In the genomic region with DNA sequence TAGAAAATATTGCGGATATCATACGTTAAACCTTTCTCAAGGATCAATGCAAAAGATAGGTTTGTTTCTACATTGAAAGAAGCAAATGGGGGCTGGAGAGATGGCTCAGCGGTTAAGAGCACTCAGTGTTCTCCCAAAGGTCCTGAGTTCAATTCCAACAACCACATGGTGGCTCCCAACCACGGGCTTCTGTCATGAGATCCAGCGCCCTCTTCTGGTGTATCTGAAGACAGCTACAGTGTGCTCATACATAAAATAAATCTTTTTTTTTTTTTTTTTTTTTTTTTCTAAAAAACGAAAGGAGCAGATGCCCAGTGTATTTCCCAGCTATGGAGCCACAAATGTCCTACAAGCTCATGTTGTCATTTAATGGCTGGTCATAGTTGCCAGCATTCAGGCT, we compare ENCODE assay signal across 13 mouse cellular contexts. TPM values are rescaled to one million over a fixed set of nuclear protein-coding genes. Genes with fewer than 3 reads are reported as not detected.
A peak's percentile ranks its signal among the peaks of the same experiment; 100 is the strongest.
DNase-seq lines count a peak whose midpoint lies in the region; ATAC-seq and TF ChIP-seq lines count a peak whose summit lies in the region.
"Had no signal": no experiment of that assay in that cellular context is flagged by ENCODE, and none has a peak within 500 bp of the region (broad histone marks: within the 10 kb centered on the region; RNA-seq: fewer than 3 reads in every experiment).

No protein-coding gene starts in this region.

- no peaks in the 10 kb centered on the region for H3K9me3 ChIP-seq in forebrain, embryonic 14.5 days (replicated peaks; ENCODE audit: control insufficient read depth, low read length)
- no peaks in the 10 kb centered on the region for H3K9me3 ChIP-seq in forebrain, embryonic 15.5 days
- no peaks in the 10 kb centered on the region for H3K9me3 ChIP-seq in lung, postnatal 0 days (ENCODE audit: low read length)
- H3K9me3 ChIP-seq: embryonic facial prominence, embryonic 13.5 days; neural tube, embryonic 13.5 days had no signal

- H3K4me1 ChIP-seq in forebrain, embryonic 14.5 days (ENCODE audit: control insufficient read depth, insufficient read depth, low read length): no peaks in the 10 kb centered on the region
- no peaks in the 10 kb centered on the region for H3K4me1 ChIP-seq in forebrain, embryonic 15.5 days
- no peaks in the 10 kb centered on the region for H3K4me1 ChIP-seq in lung, postnatal 0 days (ENCODE audit: insufficient read depth, low read depth, low read length)
- no peaks in the 10 kb centered on the region for H3K4me1 ChIP-seq in bone marrow, adult 2 months (ENCODE audit: control insufficient read depth, insufficient read depth, low read length)
- H3K4me1 ChIP-seq: embryonic facial prominence, embryonic 13.5 days; neural tube, embryonic 13.5 days had no signal

- TF ChIP-seq CTCF in lung, postnatal 0 days (IDR thresholded peaks at IDR 0.05): peak; percentile 45
- TF ChIP-seq CTCF in bone marrow, adult 2 months (IDR thresholded peaks at IDR 0.05; ENCODE audit: control insufficient read depth, insufficient read depth, low read length): peak; percentile 30

- H3K27me3 ChIP-seq in forebrain, embryonic 14.5 days (replicated peaks; ENCODE audit: control insufficient read depth, insufficient read depth, low read length): no peaks in the 10 kb centered on the region
- H3K27me3 ChIP-seq in forebrain, embryonic 15.5 days: no peaks in the 10 kb centered on the region
- no peaks in the 10 kb centered on the region for H3K27me3 ChIP-seq in lung, postnatal 0 days (replicated peaks; ENCODE audit: insufficient read depth, low read length)
- H3K27me3 ChIP-seq: embryonic facial prominence, embryonic 13.5 days; neural tube, embryonic 13.5 days had no signal

- peaks cover 58% of the 10 kb centered on the region for H3K36me3 ChIP-seq in forebrain, embryonic 14.5 days (ENCODE audit: control insufficient read depth, insufficient read depth, low read length)
- H3K36me3 ChIP-seq in forebrain, embryonic 15.5 days: peaks cover 68% of the 10 kb centered on the region
- peaks cover 24% of the 10 kb centered on the region; the same call in 1 of the 2 replicates for H3K36me3 ChIP-seq in lung, postnatal 0 days (ENCODE audit: insufficient read depth, low read length)

- DNase-seq in forebrain, embryonic 14.5 days (ENCODE audit: low spot score): peak; percentile 32
- no peak for DNase-seq in lung, postnatal 0 days (ENCODE audit: low spot score)
- DNase-seq in lung, postnatal 10 days: no peak
- peak; percentile 25 for DNase-seq in mesoderm, embryonic 11.5 days (ENCODE audit: low read depth, low spot score)
- DNase-seq in cerebellum, adult 8-10 months: no peak
- DNase-seq in left cerebral cortex, postnatal 36 days (ENCODE audit: low spot score in 2 of 2): no peak
- DNase-seq: adrenal gland, postnatal 36 days had no signal

- WGBS in forebrain, embryonic 14.5 days: 72% methylated on average over 6 of the region's 6 CpGs
- WGBS in forebrain, embryonic 15.5 days: 73% methylated on average over 6 of the region's 6 CpGs
- WGBS in lung, postnatal 0 days: 66% methylated on average over 6 of the region's 6 CpGs
- WGBS in bone marrow, adult 2 months: 54% methylated on average over 6 of the region's 6 CpGs

- H3K4me2 ChIP-seq in forebrain, embryonic 14.5 days (ENCODE audit: low read length): no peak overlapping the region
- H3K4me2 ChIP-seq in forebrain, embryonic 15.5 days (replicated peaks): no peak overlapping the region
- H3K4me2 ChIP-seq in lung, postnatal 0 days (replicated peaks; ENCODE audit: low read depth, low read length): no peak overlapping the region
- H3K4me2 ChIP-seq: embryonic facial prominence, embryonic 13.5 days; neural tube, embryonic 13.5 days had no signal

- intact Hi-C loops in left cerebral cortex, postnatal 36 days (cut with DNase I): loop anchor here (5.0 kb wide), 1 partner anchor 193 kb away; no protein-coding TSS in a partner anchor

- H3K27ac ChIP-seq in forebrain, embryonic 14.5 days (ENCODE audit: low read depth, low read length): no peak overlapping the region
- no peak overlapping the region for H3K27ac ChIP-seq in forebrain, embryonic 15.5 days (replicated peaks)
- H3K27ac ChIP-seq in lung, postnatal 0 days (ENCODE audit: low read length): no peak overlapping the region
- no peak overlapping the region for H3K27ac ChIP-seq in bone marrow, adult 2 months (ENCODE audit: control insufficient read depth, insufficient read depth, low read depth, low read length, poor library complexity)
- H3K27ac ChIP-seq: embryonic facial prominence, embryonic 13.5 days; neural tube, embryonic 13.5 days had no signal

- no peak overlapping the region for H3K9ac ChIP-seq in forebrain, embryonic 14.5 days (ENCODE audit: low read length)
- no peak overlapping the region for H3K9ac ChIP-seq in forebrain, embryonic 15.5 days (replicated peaks)
- H3K9ac ChIP-seq in lung, postnatal 0 days (replicated peaks; ENCODE audit: low read depth): no peak overlapping the region
- H3K9ac ChIP-seq: embryonic facial prominence, embryonic 13.5 days; neural tube, embryonic 13.5 days had no signal

- TF ChIP-seq POLR2A in bone marrow, adult 2 months (IDR thresholded peaks at IDR 0.05; ENCODE audit: borderline replicate concordance, control insufficient read depth, low read depth, low read length): no peak

- no peak for TF ChIP-seq EP300 in lung, postnatal 0 days (IDR thresholded peaks at IDR 0.05)

- ATAC-seq in forebrain, embryonic 14.5 days: no peak
- no peak for ATAC-seq in forebrain, embryonic 15.5 days (replicated peaks)
- ATAC-seq in lung, postnatal 0 days: no peak

- H3K4me3 ChIP-seq in forebrain, embryonic 14.5 days (ENCODE audit: low read depth, low read length): no peak overlapping the region
- no peak overlapping the region for H3K4me3 ChIP-seq in forebrain, embryonic 15.5 days
- H3K4me3 ChIP-seq in lung, postnatal 0 days (ENCODE audit: low read depth, low read length): no peak overlapping the region
- H3K4me3 ChIP-seq in bone marrow, adult 2 months (replicated peaks; ENCODE audit: control insufficient read depth, low read depth, low read length): no peak overlapping the region
- H3K4me3 ChIP-seq: embryonic facial prominence, embryonic 13.5 days; neural tube, embryonic 13.5 days had no signal

RNA-seq across cellular contexts. Expression of a gene that starts 6.1 kb away (rescaled TPM):
- 1.8 and 3.1 TPM in 2 replicates for polyA plus RNA-seq in forebrain, embryonic 14.5 days (2014; fragmentation: Nextera tagmentation; extraction: Ambion mirVana)
- 6.4 and 7.3 TPM in 2 replicates for polyA plus RNA-seq in forebrain, embryonic 15.5 days (2015; fragmentation: Nextera tagmentation; extraction: Ambion mirVana)
- 0.43 and 0.94 TPM in 2 replicates for polyA plus RNA-seq in lung, postnatal 0 days (2015; fragmentation: Nextera tagmentation; extraction: Ambion mirVana)
- polyA plus RNA-seq in bone marrow, adult 2 months (2011; ENCODE audit: insufficient read depth, insufficient read length, low replicate concordance, missing spikeins): 0.95 TPM in 1 of 2 replicates, not detected in the other
- total RNA-seq in left cerebral cortex, postnatal 36 days (2021): 1 to 10 TPM; 2.2 to 3.1 TPM

RNA-seq across cellular contexts. Expression of a gene that starts 16.8 kb away (rescaled TPM):
- polyA plus RNA-seq in forebrain, embryonic 14.5 days (2014; fragmentation: Nextera tagmentation; extraction: Ambion mirVana): 119 and 126 TPM in 2 replicates
- 125 and 130 TPM in 2 replicates for polyA plus RNA-seq in forebrain, embryonic 15.5 days (2015; fragmentation: Nextera tagmentation; extraction: Ambion mirVana)
- polyA plus RNA-seq in lung, postnatal 0 days (2015; fragmentation: Nextera tagmentation; extraction: Ambion mirVana): 100 and 103 TPM in 2 replicates
- polyA plus RNA-seq in bone marrow, adult 2 months (2011; ENCODE audit: insufficient read depth, insufficient read length, low replicate concordance, missing spikeins): 64.5 and 75.7 TPM in 2 replicates
- 100 to 1,000 TPM; 122 to 134 TPM for total RNA-seq in left cerebral cortex, postnatal 36 days (2021)

RNA-seq across cellular contexts. Expression of a gene that starts 57.2 kb away (rescaled TPM):
- not detected in 2 replicates for polyA plus RNA-seq in forebrain, embryonic 14.5 days (2014; fragmentation: Nextera tagmentation; extraction: Ambion mirVana)
- not detected in 2 replicates for polyA plus RNA-seq in forebrain, embryonic 15.5 days (2015; fragmentation: Nextera tagmentation; extraction: Ambion mirVana)
- not detected in 2 replicates for polyA plus RNA-seq in lung, postnatal 0 days (2015; fragmentation: Nextera tagmentation; extraction: Ambion mirVana)
- polyA plus RNA-seq in bone marrow, adult 2 months (2011; ENCODE audit: insufficient read depth, insufficient read length, low replicate concordance, missing spikeins): 0.75 TPM in 1 of 2 replicates, not detected in the other
- not detected for total RNA-seq in left cerebral cortex, postnatal 36 days (2021)
- total RNA-seq: adrenal gland, postnatal 36 days; layer of hippocampus, postnatal 25 days had no signal
- polyA plus RNA-seq: embryonic facial prominence, embryonic 13.5 days; lung, embryonic 16.5 days; neural tube, embryonic 13.5 days had no signal

Comparison
In these comparisons a context has a peak if more than half of its experiments do, and no peak if none do; other contexts are left out.
1. DNase-seq: peak in forebrain, embryonic 14.5 days (single experiment) and mesoderm, embryonic 11.5 days (single experiment); none in lung, postnatal 0 days (single experiment), lung, postnatal 10 days (single experiment), cerebellum, adult 8-10 months (single experiment) and left cerebral cortex, postnatal 36 days (0 of 2).